ENCODE assay signal across 9 mouse cellular contexts in genomic region chr2:26443876-26444275, GRCm38 (mm10). TPM values are rescaled to one million over a fixed set of nuclear protein-coding genes. Genes with fewer than 3 reads are reported as not detected.
DNase-seq lines count a peak whose midpoint lies in the region; ATAC-seq and TF ChIP-seq lines count a peak whose summit lies in the region.
"Had no signal": no experiment of that assay in that cellular context is flagged by ENCODE, and none has a peak within 500 bp of the region (broad histone marks: within the 10 kb centered on the region; RNA-seq: fewer than 3 reads in every experiment).

No protein-coding gene starts in this region.

- peaks cover 30% of the 10 kb centered on the region for H3K36me3 ChIP-seq in erythroblast, embryonic 14.5 days (ENCODE audit: control insufficient read depth)
- peaks cover 22% of the 10 kb centered on the region for H3K36me3 ChIP-seq in spleen, adult 2 months (ENCODE audit: control insufficient read depth, insufficient read depth, low read length)
- H3K36me3 ChIP-seq in limb, embryonic 15.5 days = peaks cover 30% of the 10 kb centered on the region
- peaks cover 7% of the 10 kb centered on the region; the same call in 1 of the 2 replicates for H3K36me3 ChIP-seq in stomach, embryonic 16.5 days (ENCODE audit: control insufficient read depth, insufficient read depth, low read length)

- H3K4me1 ChIP-seq in erythroblast, embryonic 14.5 days (ENCODE audit: control insufficient read depth) = peaks cover 43% of the 10 kb centered on the region
- peaks cover 4% of the 10 kb centered on the region; the same call in 1 of the 2 replicates for H3K4me1 ChIP-seq in spleen, adult 2 months (ENCODE audit: control insufficient read depth, insufficient read depth, insufficient read length)
- peaks cover 36% of the 10 kb centered on the region for H3K4me1 ChIP-seq in limb, embryonic 15.5 days
- peaks cover 22% of the 10 kb centered on the region for H3K4me1 ChIP-seq in stomach, embryonic 16.5 days (ENCODE audit: control insufficient read depth, insufficient read depth, low read length)

- no peak for TF ChIP-seq POLR2A in spleen, adult 2 months (IDR thresholded peaks at IDR 0.05; ENCODE audit: low read depth, low read length)

- TF ChIP-seq CTCF in spleen, adult 2 months (IDR thresholded peaks at IDR 0.05; ENCODE audit: extremely low read depth, insufficient read depth, insufficient read length, insufficient replicate concordance) = no peak

- no peaks in the 10 kb centered on the region for H3K9me3 ChIP-seq in erythroblast, embryonic 14.5 days (ENCODE audit: control insufficient read depth, low read length)
- no peaks in the 10 kb centered on the region for H3K9me3 ChIP-seq in limb, embryonic 15.5 days
- no peaks in the 10 kb centered on the region for H3K9me3 ChIP-seq in stomach, embryonic 16.5 days (replicated peaks; ENCODE audit: control insufficient read depth, low read length)

- ATAC-seq in erythroblast, adult 5-6 weeks (replicated peaks; ENCODE audit: low FRiP score, poor library complexity, severe bottlenecking) = no peak
- ATAC-seq in limb, embryonic 15.5 days (ENCODE audit: insufficient number of reproducible peaks, low FRiP score, low TSS enrichment, low read depth) = no peak
- no peak for ATAC-seq in stomach, embryonic 16.5 days (ENCODE audit: insufficient read depth, low FRiP score)
- ATAC-seq in frontal cortex, adult (ENCODE audit: low TSS enrichment) = no peak
- ATAC-seq in megakaryocyte-erythroid progenitor cell, adult 5-6 weeks (replicated peaks; ENCODE audit: low FRiP score, low TSS enrichment, poor library complexity, severe bottlenecking) = no peak

- no peaks in the 10 kb centered on the region for H3K27me3 ChIP-seq in erythroblast, embryonic 14.5 days (ENCODE audit: control insufficient read depth)
- H3K27me3 ChIP-seq in spleen, adult 2 months (ENCODE audit: control insufficient read depth, insufficient read depth, low read length) = no peaks in the 10 kb centered on the region
- H3K27me3 ChIP-seq in limb, embryonic 15.5 days = no peaks in the 10 kb centered on the region
- H3K27me3 ChIP-seq in stomach, embryonic 16.5 days (ENCODE audit: control insufficient read depth, insufficient read depth, low read length) = no peaks in the 10 kb centered on the region

- peak overlapping the region; percentile 86 for H3K4me3 ChIP-seq in erythroblast, embryonic 14.5 days (replicated peaks)
- 0 out of 2 replicates have a peak overlapping the region, but pooled peaks have one; percentile 95 for H3K4me3 ChIP-seq in spleen, adult 2 months (ENCODE audit: extremely low read depth, insufficient read depth, insufficient read length)
- peak overlapping the region; percentile 75 for H3K4me3 ChIP-seq in limb, embryonic 15.5 days
- peak overlapping the region; percentile 93 for H3K4me3 ChIP-seq in stomach, embryonic 16.5 days (replicated peaks; ENCODE audit: low read length)

- peak overlapping the region; percentile 75 for H3K9ac ChIP-seq in limb, embryonic 15.5 days
- peak overlapping the region; percentile 91 for H3K9ac ChIP-seq in stomach, embryonic 16.5 days (ENCODE audit: low read length)

- H3K4me2 ChIP-seq in limb, embryonic 15.5 days = peak overlapping the region; percentile 56
- peak overlapping the region; percentile 65 for H3K4me2 ChIP-seq in stomach, embryonic 16.5 days (ENCODE audit: low read depth, low read length)

- WGBS in spleen, adult 2 months = 57% methylated on average over 3 of the region's 3 CpGs
- 48% methylated on average over 3 of the region's 3 CpGs for WGBS in limb, embryonic 15.5 days
- WGBS in stomach, embryonic 16.5 days = 8% methylated on average over 3 of the region's 3 CpGs

- H3K27ac ChIP-seq in spleen, adult 2 months (ENCODE audit: insufficient read depth, low read length) = no peak overlapping the region
- no peak overlapping the region for H3K27ac ChIP-seq in limb, embryonic 15.5 days
- H3K27ac ChIP-seq in stomach, embryonic 16.5 days (ENCODE audit: low read length) = no peak overlapping the region

- no peak for DNase-seq in spleen, adult 2 months (ENCODE audit: low read depth in 1 of 2, low spot score in 2 of 2)
- no peak for DNase-seq in spleen, postnatal 36 days (ENCODE audit: low spot score in 2 of 2)
- DNase-seq: cerebellum, adult 18-20 months had no signal

RNA-seq across cellular contexts. Expression of gene Sec16a, which starts 1.1 kb away (rescaled TPM):
- polyA plus RNA-seq in erythroblast, embryonic 14.5 days (2012) = 0.67 and 1.1 TPM in 2 replicates
- total RNA-seq in erythroblast, adult 5-6 weeks (2015; ENCODE audit: low replicate concordance) = 12.5 and 18.8 TPM in 2 replicates
- total RNA-seq in erythroblast, adult 5-6 weeks (2017; ENCODE audit: low replicate concordance) = 9.3 and 14.9 TPM in 2 replicates
- 65.2 and 74.3 TPM in 2 replicates for polyA plus RNA-seq in spleen, adult 2 months (2012; rRNA removed)
- polyA plus RNA-seq in limb, embryonic 15.5 days (2015; fragmentation: Nextera tagmentation; extraction: Ambion mirVana) = 26.2 and 30.5 TPM in 2 replicates
- 28.2 and 31.5 TPM in 2 replicates for polyA plus RNA-seq in stomach, embryonic 16.5 days (2015; fragmentation: Nextera tagmentation; extraction: Ambion mirVana)
- 32.7 and 37.7 TPM in 2 replicates for total RNA-seq in megakaryocyte-erythroid progenitor cell, adult 5-6 weeks (2014; fragmentation: Nextera tagmentation)
- 16.6 and 29.8 TPM in 2 replicates for total RNA-seq in megakaryocyte-erythroid progenitor cell, adult 5-6 weeks (2017)

RNA-seq across cellular contexts. Expression of gene Inpp5e, which starts 34.9 kb away (rescaled TPM):
- 0.75 and 0.98 TPM in 2 replicates for polyA plus RNA-seq in erythroblast, embryonic 14.5 days (2012)
- total RNA-seq in erythroblast, adult 5-6 weeks (2015; ENCODE audit: low replicate concordance) = 4.0 and 4.6 TPM in 2 replicates
- 2.5 and 4.5 TPM in 2 replicates for total RNA-seq in erythroblast, adult 5-6 weeks (2017; ENCODE audit: low replicate concordance)
- polyA plus RNA-seq in spleen, adult 2 months (2012; rRNA removed) = 22.8 and 26.1 TPM in 2 replicates
- 17.1 and 19.6 TPM in 2 replicates for polyA plus RNA-seq in limb, embryonic 15.5 days (2015; fragmentation: Nextera tagmentation; extraction: Ambion mirVana)
- 15.2 and 15.9 TPM in 2 replicates for polyA plus RNA-seq in stomach, embryonic 16.5 days (2015; fragmentation: Nextera tagmentation; extraction: Ambion mirVana)
- total RNA-seq in megakaryocyte-erythroid progenitor cell, adult 5-6 weeks (2014; fragmentation: Nextera tagmentation) = 20.3 and 22.6 TPM in 2 replicates
- 4.5 and 9.2 TPM in 2 replicates for total RNA-seq in megakaryocyte-erythroid progenitor cell, adult 5-6 weeks (2017)

RNA-seq across cellular contexts. Expression of gene Pmpca, which starts 54.7 kb away (rescaled TPM):
- polyA plus RNA-seq in erythroblast, embryonic 14.5 days (2012) = 12.5 and 18.3 TPM in 2 replicates
- 6.5 TPM in 2 replicates for total RNA-seq in erythroblast, adult 5-6 weeks (2015; ENCODE audit: low replicate concordance)
- total RNA-seq in erythroblast, adult 5-6 weeks (2017; ENCODE audit: low replicate concordance) = 12.1 and 24.0 TPM in 2 replicates
- polyA plus RNA-seq in spleen, adult 2 months (2012; rRNA removed) = 17.6 and 21.2 TPM in 2 replicates
- polyA plus RNA-seq in limb, embryonic 15.5 days (2015; fragmentation: Nextera tagmentation; extraction: Ambion mirVana) = 91.1 and 95.2 TPM in 2 replicates
- polyA plus RNA-seq in stomach, embryonic 16.5 days (2015; fragmentation: Nextera tagmentation; extraction: Ambion mirVana) = 97.0 and 104 TPM in 2 replicates
- 75.8 and 78.0 TPM in 2 replicates for total RNA-seq in megakaryocyte-erythroid progenitor cell, adult 5-6 weeks (2014; fragmentation: Nextera tagmentation)
- total RNA-seq in megakaryocyte-erythroid progenitor cell, adult 5-6 weeks (2017) = 68.3 and 90.5 TPM in 2 replicates

RNA-seq across cellular contexts. Expression of gene Entr1, which starts 54.8 kb away (rescaled TPM):
- polyA plus RNA-seq in erythroblast, embryonic 14.5 days (2012) = 4.4 and 5.4 TPM in 2 replicates
- total RNA-seq in erythroblast, adult 5-6 weeks (2015; ENCODE audit: low replicate concordance) = 17.8 and 25.0 TPM in 2 replicates
- total RNA-seq in erythroblast, adult 5-6 weeks (2017; ENCODE audit: low replicate concordance) = 17.3 and 19.2 TPM in 2 replicates
- 60.1 and 70.5 TPM in 2 replicates for polyA plus RNA-seq in spleen, adult 2 months (2012; rRNA removed)
- polyA plus RNA-seq in limb, embryonic 15.5 days (2015; fragmentation: Nextera tagmentation; extraction: Ambion mirVana) = 111 and 121 TPM in 2 replicates
- 98.7 and 105 TPM in 2 replicates for polyA plus RNA-seq in stomach, embryonic 16.5 days (2015; fragmentation: Nextera tagmentation; extraction: Ambion mirVana)
- 45.3 and 72.2 TPM in 2 replicates for total RNA-seq in megakaryocyte-erythroid progenitor cell, adult 5-6 weeks (2014; fragmentation: Nextera tagmentation)
- 38.6 and 56.8 TPM in 2 replicates for total RNA-seq in megakaryocyte-erythroid progenitor cell, adult 5-6 weeks (2017)

Comparison
In these comparisons a context has a peak if more than half of its experiments do, and no peak if none do; other contexts are left out.
1. RNA of gene Sec16a, which starts 1.1 kb away (polyA plus RNA-seq): 65.2 to 74.3 TPM in spleen, adult 2 months, 26.2 to 30.5 TPM in limb, embryonic 15.5 days and 28.2 to 31.5 TPM in stomach, embryonic 16.5 days; 0.67 to 1.1 TPM in erythroblast, embryonic 14.5 days; every median in the first group is over 10 times any median in the second.
2. Peak in every context shown above with its lines, with median percentiles within 50 percentile points of each other: H3K4me3 ChIP-seq.